Mouse (Mus musculus) lung, embryonic 16.5 days (tissue): ENCODE data around the gene Faim. TPM values are rescaled to one million over a fixed set of nuclear protein-coding genes. Genes with fewer than 3 reads are reported as not detected.

ENCODE experiments used
- ATAC-seq: fragments of 200-750 bp; cut with Nextera tagmentation; 2 replicates; pipeline ENCODE4 v1.8.0; 2017; ENCODE audit warnings: low read depth, mild to moderate bottlenecking, moderate library complexity
- H3K27ac ChIP-seq: fragments of 300-500 bp; sonication (generic); 2 replicates; pipeline ENCODE4 v1.5.1; 2014; ENCODE audit warnings: mild to moderate bottlenecking, control low read depth, low read length
- H3K27me3 ChIP-seq: fragments of 300-500 bp; sonication (generic); 2 replicates; pipeline ENCODE4 v1.6.1; 2014; ENCODE audit warnings: low read depth, low read length, mixed read lengths; ENCODE audit not compliant: control insufficient read depth, insufficient read depth
- H3K36me3 ChIP-seq: fragments of 300-500 bp; sonication (generic); 2 replicates; pipeline ENCODE4 v1.6.1; 2014; ENCODE audit warnings: low read length; ENCODE audit not compliant: control insufficient read depth, insufficient read depth
- H3K4me1 ChIP-seq: fragments of 300-500 bp; sonication (generic); replicated peaks from 2 replicates; pipeline ENCODE4 v1.6.1; 2014; ENCODE audit warnings: low read length, mixed read lengths; ENCODE audit not compliant: control insufficient read depth, insufficient read depth
- H3K4me2 ChIP-seq: fragments of 300-500 bp; sonication (generic); 2 replicates; pipeline ENCODE4 v1.6.1; 2014; ENCODE audit warnings: low read depth, low read length, control low read depth
- H3K4me3 ChIP-seq: fragments of 300-500 bp; sonication (generic); 2 replicates; pipeline ENCODE4 v1.5.1; 2014; ENCODE audit warnings: mild to moderate bottlenecking, low read length, control low read depth
- H3K9ac ChIP-seq: fragments of 300-500 bp; sonication (generic); 2 replicates; pipeline ENCODE4 v1.6.1; 2014; ENCODE audit warnings: low read length, control low read depth
- H3K9me3 ChIP-seq: fragments of 300-500 bp; sonication (generic); 2 replicates; pipeline ENCODE4 v1.6.1; 2016; ENCODE audit warnings: low read length; ENCODE audit not compliant: control insufficient read depth
- WGBS: fragments of 180-500 bp; shearing (Covaris S2); extraction: QIAGEN DNeasy Blood & Tissue Kit; methylation state at CpG from one replicate; pipeline ENCODE4 v1.1.7; 2014; 5-methylcytosine and 5-hydroxymethylcytosine counted together
- polyA plus RNA-seq: library from polyadenylated mRNA; unstranded; fragments of >200 nt; fragmentation: Nextera tagmentation; extraction: Ambion mirVana; gene quantifications from 2 replicates; pipeline ENCODE4 v1.2.1, GENCODE M21; 2015

Gene Faim
- polyA plus RNA-seq, 1 experiment from 2014 or later = 37.6 TPM

- no peaks in the 10 kb centered on the region for H3K9me3 ChIP-seq
- H3K36me3 ChIP-seq = no peaks in the 10 kb centered on the region
- H3K4me1 ChIP-seq = no peaks in the 10 kb centered on the region
- peaks cover 67% of the 10 kb centered on the region for H3K27me3 ChIP-seq
- H3K4me3 ChIP-seq = no peak overlapping the region
- H3K9ac ChIP-seq = no peak overlapping the region
- no peak overlapping the region for H3K27ac ChIP-seq
- no peak overlapping the region for H3K4me2 ChIP-seq
- ATAC-seq = no peak
- WGBS = 2% methylated on average over 18 of the region's 18 CpGs
Observed at GRCm38 (mm10) chr9:98965084-98965483, 21.1 kb upstream of the Faim start.

- no peak overlapping the region for H3K27ac ChIP-seq
- peak; percentile 43 for ATAC-seq
- H3K36me3 ChIP-seq = no peaks in the 10 kb centered on the region
- H3K27me3 ChIP-seq = peaks cover 71% of the 10 kb centered on the region
- H3K9ac ChIP-seq = no peak overlapping the region; the same call in 1 of the 2 replicates
- 0% methylated on average over 40 of the region's 40 CpGs for WGBS
- peak overlapping the region; percentile 41 for H3K4me3 ChIP-seq
- peaks cover 5% of the 10 kb centered on the region; the same call in 1 of the 2 replicates for H3K9me3 ChIP-seq
- no peaks in the 10 kb centered on the region for H3K4me1 ChIP-seq
- H3K4me2 ChIP-seq = peak overlapping the region; percentile 51
Observed at GRCm38 (mm10) chr9:98973101-98973521, 13.1 kb upstream of the Faim start.

- Histone ChIP-seq H3K4me1 (no peaks in the 10 kb centered on the region), H3K4me2 (peak overlapping the region; percentile 51; the same call in 1 of the 2 replicates), H3K9ac (no peak overlapping the region), H3K9me3 (peaks cover 5% of the 10 kb centered on the region; the same call in 1 of the 2 replicates), H3K27ac (no peak overlapping the region), H3K36me3 (no peaks in the 10 kb centered on the region), H3K4me3 (peak overlapping the region; percentile 41), H3K27me3 (peaks cover 71% of the 10 kb centered on the region)
- 8% methylated on average over 7 of the region's 7 CpGs for WGBS
- no peak for ATAC-seq
Observed at GRCm38 (mm10) chr9:98973561-98973960, 12.6 kb upstream of the Faim start.

- Histone ChIP-seq H3K4me1 (no peaks in the 10 kb centered on the region), H3K27me3 (peaks cover 62% of the 10 kb centered on the region), H3K36me3 (no peaks in the 10 kb centered on the region), H3K9me3 (peaks cover 5% of the 10 kb centered on the region; the same call in 1 of the 2 replicates), H3K9ac (no peak overlapping the region), H3K4me3 (no peak overlapping the region), H3K4me2 (no peak overlapping the region), H3K27ac (no peak overlapping the region)
- ATAC-seq = no peak
- WGBS = 34% methylated on average over 2 of the region's 2 CpGs
Observed at GRCm38 (mm10) chr9:98974898-98975297, 11.3 kb upstream of the Faim start.

GRCm38 (mm10) chr9:98976081-98976480 lies 10.1 kb upstream of the Faim start:
- Histone ChIP-seq H3K27ac (no peak overlapping the region), H3K27me3 (peaks cover 52% of the 10 kb centered on the region), H3K4me2 (no peak overlapping the region), H3K4me3 (no peak overlapping the region), H3K4me1 (no peaks in the 10 kb centered on the region), H3K36me3 (no peaks in the 10 kb centered on the region), H3K9ac (no peak overlapping the region), H3K9me3 (no peaks in the 10 kb centered on the region; the same call in 1 of the 2 replicates)
- 85% methylated on average over 1 of the region's 1 CpGs for WGBS
- ATAC-seq = no peak

- H3K36me3 ChIP-seq = no peaks in the 10 kb centered on the region
- WGBS = 42% methylated on average over 5 of the region's 5 CpGs
- H3K4me1 ChIP-seq = no peaks in the 10 kb centered on the region
- ATAC-seq = no peak
- H3K27ac ChIP-seq = no peak overlapping the region
- no peaks in the 10 kb centered on the region for H3K9me3 ChIP-seq
- no peak overlapping the region for H3K4me3 ChIP-seq
- H3K9ac ChIP-seq = no peak overlapping the region
- no peak overlapping the region for H3K4me2 ChIP-seq
- H3K27me3 ChIP-seq = peaks cover 50% of the 10 kb centered on the region
Observed at GRCm38 (mm10) chr9:98976520-98976919, 9.7 kb upstream of the Faim start.

GRCm38 (mm10) chr9:98979431-98980416 lies 6.4 kb upstream of the Faim start:
- Histone ChIP-seq H3K4me2 (peak overlapping the region; percentile 54), H3K4me1 (no peaks in the 10 kb centered on the region), H3K9ac (no peak overlapping the region), H3K9me3 (no peaks in the 10 kb centered on the region), H3K27ac (no peak overlapping the region), H3K4me3 (peak overlapping the region; percentile 35), H3K36me3 (no peaks in the 10 kb centered on the region), H3K27me3 (peaks cover 32% of the 10 kb centered on the region)
- peak; percentile 84 for ATAC-seq
- 7% methylated on average over 29 of the region's 29 CpGs for WGBS

GRCm38 (mm10) chr9:98986476-98987096 lies 413 bp downstream of the Faim start:
- Histone ChIP-seq H3K9me3 (no peaks in the 10 kb centered on the region), H3K36me3 (no peaks in the 10 kb centered on the region), H3K4me3 (peak overlapping the region; percentile 78), H3K27me3 (peaks cover 11% of the 10 kb centered on the region), H3K4me1 (peaks cover 10% of the 10 kb centered on the region; the same call in 1 of the 2 replicates), H3K27ac (no peak overlapping the region), H3K9ac (peak overlapping the region; percentile 78), H3K4me2 (peak overlapping the region; percentile 96)
- under 1% methylated on average over 38 of the region's 50 CpGs for WGBS
- peak; percentile 51 for ATAC-seq

GRCm38 (mm10) chr9:98987131-98987530 lies 958 bp downstream of the Faim start:
- Histone ChIP-seq H3K27me3 (peaks cover 11% of the 10 kb centered on the region), H3K4me2 (peak overlapping the region; percentile 96), H3K4me3 (peak overlapping the region; percentile 78), H3K36me3 (no peaks in the 10 kb centered on the region), H3K27ac (no peak overlapping the region), H3K9me3 (no peaks in the 10 kb centered on the region), H3K9ac (peak overlapping the region; percentile 78), H3K4me1 (peaks cover 10% of the 10 kb centered on the region; the same call in 1 of the 2 replicates)
- 40% methylated on average over 9 of the region's 9 CpGs for WGBS
- ATAC-seq = no peak
